Mouse (Mus musculus): ENCODE results near the gene Fbxo31.

Fbxo31 gene

GRCm38 (mm10) chr8:121589205-121589726, 10.7 kb upstream of the Fbxo31 start:
- no peak for DNase-seq (ENCODE audit: low read depth, low spot score)

DNA sequence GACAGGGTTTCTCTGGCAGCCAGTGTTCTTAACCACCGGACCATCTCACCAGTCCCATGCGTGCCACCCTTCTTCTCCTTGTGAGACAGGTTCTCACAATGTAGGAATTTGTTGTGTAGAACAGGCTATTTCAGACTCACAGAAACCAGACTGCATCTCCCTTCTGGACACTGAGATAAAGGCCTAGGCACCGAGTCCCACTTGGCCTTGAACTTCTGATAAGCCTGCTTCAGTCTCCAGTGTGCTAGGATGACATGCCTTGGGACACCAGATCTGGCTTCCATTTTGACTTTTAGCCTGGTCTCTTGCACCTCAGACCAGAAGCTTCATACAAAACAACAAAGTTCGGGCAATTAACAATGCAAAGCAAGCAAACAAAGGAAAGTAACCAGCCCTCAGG, 10.1 kb upstream of the Fbxo31 start:
- DNase-seq (ENCODE audit: low read depth, low spot score): no peak

DNA sequence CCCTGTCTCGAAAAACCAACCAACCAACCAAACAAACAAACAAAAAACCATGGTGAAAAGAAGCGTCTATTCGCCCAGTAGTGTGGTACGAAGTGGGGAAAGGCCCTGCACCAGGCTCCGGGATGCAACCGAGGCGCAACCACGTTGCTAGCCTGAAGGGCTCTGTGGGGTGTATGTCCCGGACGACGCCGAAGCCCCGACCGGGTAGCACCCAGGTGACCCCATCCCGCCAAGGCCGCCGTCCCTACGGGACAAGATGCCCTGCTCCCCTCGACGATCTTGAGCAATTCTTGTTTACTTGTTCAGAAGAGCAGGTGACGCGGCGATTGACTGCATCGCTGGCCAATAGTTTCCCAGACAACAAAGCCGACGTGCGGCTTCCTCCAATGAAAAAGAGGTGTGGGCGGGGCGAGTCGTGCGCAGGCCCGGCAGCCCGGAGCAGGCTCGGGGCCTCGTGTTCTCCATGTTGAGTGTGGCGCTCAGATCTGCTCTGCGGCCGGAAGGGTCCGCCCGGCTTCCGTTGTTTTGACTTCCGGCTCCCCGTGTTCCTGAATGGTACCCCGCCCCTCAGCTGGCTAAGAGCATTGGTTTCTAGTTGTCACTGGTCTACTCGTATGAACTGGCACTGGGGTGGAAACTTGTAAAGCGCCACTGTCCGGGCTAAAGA, 6.7 kb upstream of the Fbxo31 start:
- peak; percentile 99 for DNase-seq (ENCODE audit: low read depth, low spot score)

- DNase-seq (ENCODE audit: low read depth, low spot score): no peak
Observed at GRCm38 (mm10) chr8:121584730-121585129, 6.1 kb upstream of the Fbxo31 start.

GRCm38 (mm10) chr8:121583653-121584052, 5.0 kb upstream of the Fbxo31 start:
- no peak for DNase-seq (ENCODE audit: low read depth, low spot score)

DNA sequence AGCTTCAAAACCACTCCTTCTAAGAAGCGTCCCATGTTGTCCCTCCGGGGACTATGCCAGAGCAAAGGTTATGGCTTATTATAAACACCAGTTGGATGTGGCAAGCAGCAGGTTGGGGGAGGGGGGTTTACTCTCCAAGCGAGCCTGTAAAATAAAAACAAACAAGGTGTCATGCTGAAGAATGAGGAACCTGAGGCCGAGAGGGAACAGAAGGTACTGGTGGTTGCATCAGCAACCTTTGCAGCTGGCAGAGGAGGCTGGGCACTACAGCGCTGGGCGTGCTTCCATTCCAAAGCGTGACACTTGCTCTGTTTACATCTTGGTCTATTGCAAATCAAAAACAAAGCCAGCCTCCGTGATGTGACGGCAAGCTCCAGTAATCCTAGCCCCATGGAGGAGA, 1.9 kb upstream of the Fbxo31 start:
- no peak for DNase-seq (ENCODE audit: low read depth, low spot score)

- no peak for DNase-seq (ENCODE audit: low read depth, low spot score)
Observed at GRCm38 (mm10) chr8:121577751-121578675, 593 bp downstream of the Fbxo31 start.

- DNase-seq (ENCODE audit: low read depth, low spot score): no peak
Observed at GRCm38 (mm10) chr8:121575661-121576060, 2.9 kb downstream of the Fbxo31 start.

DNA sequence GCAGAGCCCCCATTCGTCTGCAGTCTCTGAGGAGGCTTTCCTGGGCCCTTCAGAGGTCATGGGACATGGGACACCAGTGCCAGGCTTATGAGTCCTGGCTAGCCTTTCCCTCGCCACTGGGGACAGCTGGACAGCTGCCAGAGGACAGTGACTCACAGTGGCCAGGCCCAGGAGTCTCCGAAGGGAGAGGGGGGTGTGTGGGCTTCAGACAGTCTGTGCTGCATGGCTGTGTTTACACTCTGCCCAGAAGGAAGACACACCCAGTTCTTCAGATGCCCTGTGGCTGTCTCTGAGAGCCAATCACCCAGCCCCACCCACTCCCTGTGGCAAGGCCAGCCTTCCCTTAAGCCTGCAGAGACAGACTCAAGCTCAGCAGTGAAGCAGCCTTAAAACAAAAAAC, 5.3 kb downstream of the Fbxo31 start:
- DNase-seq (ENCODE audit: low read depth, low spot score): no peak

DNA sequence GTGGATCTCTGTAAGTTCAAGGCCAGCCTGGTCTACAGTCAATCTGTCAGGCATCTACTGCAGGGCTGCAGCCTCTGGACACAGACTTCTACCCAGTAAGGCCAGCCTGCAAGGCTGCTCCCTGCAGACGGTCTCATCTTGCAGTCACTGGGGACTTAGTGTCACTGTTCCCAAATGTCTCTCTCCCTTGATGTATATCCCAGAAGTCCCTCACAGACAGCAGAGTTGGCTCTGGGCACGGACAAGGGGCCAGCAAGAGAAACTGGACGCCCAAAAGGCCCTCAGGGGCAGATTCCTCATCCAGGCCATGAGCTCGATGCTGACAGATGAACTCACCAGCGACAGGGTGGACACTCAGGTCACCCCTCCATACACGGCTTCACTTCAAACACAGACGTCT, 6.5 kb downstream of the Fbxo31 start:
- DNase-seq (ENCODE audit: low read depth, low spot score): no peak

DNA sequence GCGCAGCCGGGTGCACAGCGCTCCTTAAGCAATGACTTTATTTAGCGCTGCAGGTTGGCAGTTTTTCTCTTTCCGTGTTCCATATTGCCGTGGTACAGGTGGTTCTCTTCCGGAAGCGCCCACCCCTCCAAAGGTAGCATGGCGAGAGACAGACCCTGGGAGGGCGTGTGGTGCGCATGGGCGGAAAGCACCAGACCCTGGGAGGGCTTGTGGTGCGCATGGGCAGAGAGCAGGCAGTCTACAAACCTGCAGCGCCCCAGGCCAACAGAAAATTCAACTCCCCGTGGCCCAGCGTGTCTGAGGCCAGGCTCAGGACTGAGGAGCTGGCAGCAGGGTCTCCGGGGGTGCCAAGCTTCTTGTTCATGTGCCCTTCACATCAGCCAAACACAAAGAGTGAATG, 7.8 kb downstream of the Fbxo31 start:
- DNase-seq (ENCODE audit: low read depth, low spot score): no peak

GRCm38 (mm10) chr8:121570335-121570734, 8.3 kb downstream of the Fbxo31 start:
- no peak for DNase-seq (ENCODE audit: low read depth, low spot score)

GRCm38 (mm10) chr8:121568321-121568720, 10.3 kb downstream of the Fbxo31 start:
- DNase-seq (ENCODE audit: low read depth, low spot score): no peak

- DNase-seq (ENCODE audit: low read depth, low spot score): no peak
Observed at GRCm38 (mm10) chr8:121563701-121564100, 14.9 kb downstream of the Fbxo31 start.

- no peak for DNase-seq (ENCODE audit: low read depth, low spot score)
Observed at GRCm38 (mm10) chr8:121562941-121563351, 15.7 kb downstream of the Fbxo31 start.

DNA sequence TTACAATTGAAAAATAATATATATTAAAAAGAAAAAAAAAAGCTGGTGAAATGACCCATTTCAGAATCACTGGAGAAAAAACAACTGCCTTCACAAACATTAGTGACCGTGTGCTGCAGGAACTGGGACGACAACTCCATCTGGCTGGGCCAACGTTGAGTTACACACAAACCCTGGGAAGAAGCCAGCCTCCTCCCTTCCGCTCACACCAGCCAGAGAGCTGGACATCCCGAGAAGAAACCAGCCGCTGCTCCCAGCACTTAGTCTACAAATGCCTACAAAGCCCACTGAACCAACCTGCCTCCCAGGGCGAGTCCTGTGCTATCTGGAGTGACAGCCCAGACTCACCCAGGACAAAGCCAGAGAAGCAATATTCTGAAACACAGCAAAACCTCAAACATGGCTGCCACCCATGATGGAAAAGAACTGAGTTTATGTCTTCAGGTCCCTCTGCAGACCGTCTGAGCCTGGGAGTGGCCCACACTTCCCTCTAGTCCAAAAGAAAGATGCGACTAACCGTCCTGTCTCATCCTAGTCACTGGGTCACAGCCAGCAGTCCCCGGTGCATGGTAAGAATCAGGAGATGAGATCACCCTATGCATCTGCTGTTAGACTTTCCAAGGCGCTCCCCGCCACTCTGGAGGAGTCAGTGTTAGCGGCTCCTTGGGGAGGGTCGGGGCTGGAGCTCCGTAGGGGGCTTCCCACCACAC, 16.8 kb downstream of the Fbxo31 start:
- no peak for DNase-seq (ENCODE audit: low read depth, low spot score)

DNA sequence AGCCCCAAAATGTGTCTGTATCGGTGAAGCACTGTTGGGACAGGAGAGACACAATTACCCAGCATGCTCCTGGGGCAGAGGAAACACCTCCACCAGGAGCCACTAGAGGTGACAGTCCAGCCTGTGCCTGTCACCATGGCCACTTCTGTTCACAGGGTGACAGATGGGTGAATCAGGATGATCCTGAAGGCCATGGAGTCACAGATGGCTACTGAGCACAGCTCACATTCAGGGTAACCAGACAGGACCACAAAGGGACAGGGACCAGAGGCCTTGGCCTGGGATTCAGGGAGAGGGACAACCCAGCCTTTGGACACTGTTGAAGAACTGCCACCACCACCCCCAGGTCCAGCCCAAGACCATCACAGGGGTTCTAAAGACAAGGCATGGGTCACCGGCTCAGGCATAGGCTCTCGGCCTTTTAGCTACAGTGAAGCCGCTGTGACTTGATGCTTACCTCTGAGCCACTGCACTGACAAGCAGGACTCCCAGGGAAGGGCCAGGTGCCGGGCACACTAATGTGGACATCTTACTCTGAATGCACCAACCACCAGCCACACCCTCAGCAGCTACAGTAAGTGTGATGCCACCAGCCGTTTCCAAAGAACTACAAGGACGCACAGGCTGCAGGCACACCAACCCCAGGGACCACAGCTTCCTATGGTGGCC, 18.0 kb downstream of the Fbxo31 start:
- DNase-seq (ENCODE audit: low read depth, low spot score): no peak

DNA sequence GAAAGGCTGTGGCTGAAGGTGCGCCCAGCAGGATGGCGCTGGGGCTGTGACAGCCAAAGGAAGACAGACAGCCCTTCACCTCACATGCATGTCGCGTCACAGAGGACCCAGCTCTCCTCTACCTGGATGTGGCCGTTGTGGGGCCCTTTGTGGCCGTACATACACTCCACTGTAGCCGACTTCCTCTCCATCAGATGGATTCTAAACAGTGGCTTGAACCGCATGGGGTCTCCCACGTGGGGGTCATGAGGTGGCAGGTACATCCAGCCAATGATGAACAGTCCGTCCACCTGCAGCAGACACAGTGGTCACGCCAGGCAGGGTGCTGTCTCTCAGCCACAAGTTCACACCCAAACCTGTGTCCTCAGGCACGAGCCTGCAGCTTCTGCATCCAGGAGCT, 18.8 kb downstream of the Fbxo31 start:
- no peak for DNase-seq (ENCODE audit: low read depth, low spot score)

- DNase-seq (ENCODE audit: low read depth, low spot score): no peak
Observed at GRCm38 (mm10) chr8:121558538-121558937, 20.1 kb downstream of the Fbxo31 start.

GRCm38 (mm10) chr8:121557746-121558145, 20.9 kb downstream of the Fbxo31 start:
- no peak for DNase-seq (ENCODE audit: low read depth, low spot score)

DNA sequence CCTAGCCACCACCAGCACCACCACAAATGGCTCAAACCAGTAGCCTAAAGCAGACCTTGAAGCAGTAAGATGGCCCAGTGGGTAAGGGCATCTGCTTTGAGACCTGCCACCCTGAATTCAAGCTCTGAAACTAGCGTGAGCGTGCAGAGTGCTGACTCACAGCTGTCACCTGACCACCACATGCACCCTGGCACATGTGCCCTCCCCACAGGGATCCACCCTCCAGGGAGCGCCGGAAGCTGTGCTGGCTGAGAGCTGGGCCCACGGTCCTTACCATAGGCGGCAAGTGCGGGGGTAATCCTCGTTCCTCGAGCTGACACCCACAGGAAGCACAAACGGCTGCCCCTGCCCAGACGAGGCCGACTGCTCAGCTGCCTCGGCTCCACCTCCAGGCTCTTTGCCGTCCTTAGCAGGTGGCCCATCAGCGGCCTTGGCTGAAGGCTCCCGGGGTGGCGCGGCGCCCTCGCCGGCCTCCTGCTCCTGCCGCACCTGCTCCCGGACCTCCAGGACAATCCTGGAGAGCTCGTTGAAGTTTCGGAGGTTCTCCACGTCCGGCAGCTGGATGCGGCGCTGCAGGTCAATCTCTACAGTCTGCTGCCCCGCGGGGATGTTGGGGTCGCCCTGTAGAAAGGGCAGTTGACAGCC, 24.7 kb downstream of the Fbxo31 start:
- no peak for DNase-seq (ENCODE audit: low read depth, low spot score)
